Mouse (Mus musculus) liver, postnatal 0 days (tissue): Measurements from ENCODE around the gene H1foo. TPM values are rescaled to one million over a fixed set of nuclear protein-coding genes. Genes with fewer than 3 reads are reported as not detected.

Experiments
- ATAC-seq: fragments of 200-750 bp; cut with Nextera tagmentation; 2 replicates; pipeline ENCODE4 v1.8.0; 2017; ENCODE audit warnings: mild to moderate bottlenecking, moderate library complexity
- DNase-seq: peaks from one replicate; pipeline ENCODE4 v3.0.0-alpha.2; 2016
- H3K27ac ChIP-seq: fragments of 300-500 bp; sonication (generic); 2 replicates; pipeline ENCODE4 v1.5.1; 2014; ENCODE audit warnings: antibody characterized with exemption, moderate library complexity, mild to moderate bottlenecking, low read depth
- H3K27me3 ChIP-seq: fragments of 300-500 bp; sonication (generic); 2 replicates; pipeline ENCODE4 v1.6.1; 2014; ENCODE audit warnings: low read length, control low read depth, mixed read lengths; ENCODE audit not compliant: insufficient read depth
- H3K36me3 ChIP-seq: fragments of 300-500 bp; sonication (generic); replicated peaks from 2 replicates; pipeline ENCODE4 v1.6.1; 2014; ENCODE audit warnings: mild to moderate bottlenecking, control low read depth, low read length, moderate library complexity, mixed read lengths; ENCODE audit not compliant: insufficient read depth
- H3K4me1 ChIP-seq: fragments of 300-500 bp; sonication (generic); 2 replicates; pipeline ENCODE4 v1.6.1; 2014; ENCODE audit warnings: antibody characterized with exemption, mild to moderate bottlenecking, control low read depth; ENCODE audit not compliant: insufficient read depth
- H3K4me2 ChIP-seq: fragments of 300-500 bp; sonication (generic); 2 replicates; pipeline ENCODE4 v1.6.1; 2014; ENCODE audit warnings: low read depth, mild to moderate bottlenecking, low read length, moderate library complexity, mixed read lengths
- H3K4me3 ChIP-seq: fragments of 300-500 bp; sonication (generic); 2 replicates; pipeline ENCODE4 v1.5.1; 2014; ENCODE audit warnings: low read depth, low read length
- H3K9ac ChIP-seq: fragments of 300-500 bp; sonication (generic); replicated peaks from 2 replicates; pipeline ENCODE4 v1.6.1; 2014; ENCODE audit warnings: mild to moderate bottlenecking, moderate library complexity
- H3K9me3 ChIP-seq: fragments of 300-500 bp; sonication (generic); 2 replicates; pipeline ENCODE4 v1.6.1; 2016; ENCODE audit warnings: mild to moderate bottlenecking, control low read depth, low read length, mixed read lengths
- CTCF ChIP-seq: sonication (generic); IDR thresholded peaks from 2 replicates; pipeline ENCODE4 v1.5.1; 2016; ENCODE audit warnings: antibody characterized with exemption, low read depth
- EP300 ChIP-seq: IDR thresholded peaks from 2 replicates; pipeline ENCODE4 v1.6.1; 2016; ENCODE audit warnings: antibody characterized with exemption, low read depth, mild to moderate bottlenecking
- WGBS: fragments of 180-500 bp; shearing (Covaris S2); extraction: QIAGEN DNeasy Blood & Tissue Kit; methylation state at CpG from one replicate; pipeline ENCODE4 v1.1.7; 2014; ENCODE audit not compliant: insufficient replicate concordance; 5-methylcytosine and 5-hydroxymethylcytosine counted together
- polyA plus RNA-seq: library from polyadenylated mRNA; unstranded; fragments of >200 nt; fragmentation: Nextera tagmentation; extraction: Ambion mirVana; gene quantifications from 2 replicates; pipeline ENCODE4 v1.2.1, GENCODE M21; 2015

The H1foo gene
- polyA plus RNA-seq, 1 experiment from 2014 or later, result not detected

- H3K9me3 ChIP-seq, result no peaks in the 10 kb centered on the region
- no peak overlapping the region for H3K4me3 ChIP-seq
- no peak for TF ChIP-seq EP300
- no peak for TF ChIP-seq CTCF
- no peaks in the 10 kb centered on the region for H3K27me3 ChIP-seq
- H3K4me2 ChIP-seq, result no peak overlapping the region
- peaks cover 15% of the 10 kb centered on the region for H3K4me1 ChIP-seq
- ATAC-seq, result no peak
- WGBS, result 80% methylated on average over 16 of the region's 16 CpGs
- no peak overlapping the region for H3K27ac ChIP-seq
- H3K36me3 ChIP-seq, result no peaks in the 10 kb centered on the region; the same call in 1 of the 2 replicates
- no peak for DNase-seq
- no peak overlapping the region for H3K9ac ChIP-seq
Measured at GRCm38 (mm10) chr6:115973881-115974662, 29.3 kb downstream of the H1foo start.

DNA sequence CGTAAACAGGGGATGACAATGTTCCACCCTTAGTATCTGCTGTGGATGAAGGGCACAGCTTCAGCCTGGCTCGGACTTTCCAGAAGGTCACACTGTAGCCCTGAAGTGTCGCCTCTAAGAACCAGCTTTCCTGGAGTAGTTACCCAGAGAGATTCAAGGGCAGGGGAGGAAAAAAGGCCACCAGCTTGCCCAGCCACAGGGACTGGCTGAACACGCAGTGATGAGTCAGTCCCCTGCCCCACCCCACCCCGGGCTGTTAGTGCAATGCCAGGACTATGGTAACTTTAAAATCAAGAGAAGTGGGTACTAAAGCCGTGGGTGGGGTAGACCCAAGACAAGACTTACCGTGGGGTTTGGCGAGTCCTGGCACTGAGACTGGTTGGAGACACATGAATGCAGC lies 30.9 kb downstream of the H1foo start:
- TF ChIP-seq CTCF (no peak), EP300 (no peak)
- Histone ChIP-seq H3K27me3 (no peaks in the 10 kb centered on the region), H3K4me2 (no peak overlapping the region), H3K27ac (no peak overlapping the region), H3K4me3 (no peak overlapping the region), H3K36me3 (no peaks in the 10 kb centered on the region; the same call in 1 of the 2 replicates), H3K4me1 (peaks cover 15% of the 10 kb centered on the region), H3K9ac (no peak overlapping the region), H3K9me3 (no peaks in the 10 kb centered on the region)
- WGBS, result 79% methylated on average over 8 of the region's 8 CpGs
- DNase-seq (no peak), ATAC-seq (no peak)

GRCm38 (mm10) chr6:115977810-115978209 lies 33.1 kb downstream of the H1foo start:
- TF ChIP-seq CTCF (no peak), EP300 (no peak)
- no peak for ATAC-seq
- Histone ChIP-seq H3K4me1 (peaks cover 5% of the 10 kb centered on the region; the same call in 1 of the 2 replicates), H3K9ac (no peak overlapping the region), H3K4me2 (no peak overlapping the region), H3K27ac (no peak overlapping the region), H3K9me3 (no peaks in the 10 kb centered on the region), H3K4me3 (no peak overlapping the region), H3K36me3 (no peaks in the 10 kb centered on the region; the same call in 1 of the 2 replicates), H3K27me3 (no peaks in the 10 kb centered on the region)
- 71% methylated on average over 13 of the region's 15 CpGs for WGBS
- peak; percentile 42 for DNase-seq

- H3K4me2 ChIP-seq, result no peak overlapping the region
- H3K4me1 ChIP-seq, result 0 out of 2 replicates have a peak, but pooled peaks cover 2% of the 10 kb centered on the region
- no peak overlapping the region for H3K4me3 ChIP-seq
- H3K27me3 ChIP-seq, result no peaks in the 10 kb centered on the region
- no peak overlapping the region for H3K27ac ChIP-seq
- no peak for DNase-seq
- whole genome bisulfite sequencing, result 77% methylated on average over 8 of the region's 8 CpGs
- H3K9me3 ChIP-seq, result no peaks in the 10 kb centered on the region
- H3K9ac ChIP-seq, result no peak overlapping the region
- TF ChIP-seq CTCF (peak; percentile 42), EP300 (no peak)
- no peaks in the 10 kb centered on the region; the same call in 1 of the 2 replicates for H3K36me3 ChIP-seq
- no peak for ATAC-seq
Measured at GRCm38 (mm10) chr6:115978596-115978995, 33.9 kb downstream of the H1foo start.

GRCm38 (mm10) chr6:115982889-115983288 lies 38.2 kb downstream of the H1foo start:
- no peak for ATAC-seq
- no peaks in the 10 kb centered on the region for H3K36me3 ChIP-seq
- 59% methylated on average over 7 of the region's 7 CpGs for WGBS
- H3K27me3 ChIP-seq, result no peaks in the 10 kb centered on the region
- no peak overlapping the region for H3K27ac ChIP-seq
- H3K4me3 ChIP-seq, result no peak overlapping the region
- no peak for DNase-seq
- no peaks in the 10 kb centered on the region for H3K4me1 ChIP-seq
- H3K9ac ChIP-seq, result no peak overlapping the region
- H3K9me3 ChIP-seq, result no peaks in the 10 kb centered on the region
- no peak overlapping the region for H3K4me2 ChIP-seq
- TF ChIP-seq CTCF, result no peak
- no peak for TF ChIP-seq EP300

DNA sequence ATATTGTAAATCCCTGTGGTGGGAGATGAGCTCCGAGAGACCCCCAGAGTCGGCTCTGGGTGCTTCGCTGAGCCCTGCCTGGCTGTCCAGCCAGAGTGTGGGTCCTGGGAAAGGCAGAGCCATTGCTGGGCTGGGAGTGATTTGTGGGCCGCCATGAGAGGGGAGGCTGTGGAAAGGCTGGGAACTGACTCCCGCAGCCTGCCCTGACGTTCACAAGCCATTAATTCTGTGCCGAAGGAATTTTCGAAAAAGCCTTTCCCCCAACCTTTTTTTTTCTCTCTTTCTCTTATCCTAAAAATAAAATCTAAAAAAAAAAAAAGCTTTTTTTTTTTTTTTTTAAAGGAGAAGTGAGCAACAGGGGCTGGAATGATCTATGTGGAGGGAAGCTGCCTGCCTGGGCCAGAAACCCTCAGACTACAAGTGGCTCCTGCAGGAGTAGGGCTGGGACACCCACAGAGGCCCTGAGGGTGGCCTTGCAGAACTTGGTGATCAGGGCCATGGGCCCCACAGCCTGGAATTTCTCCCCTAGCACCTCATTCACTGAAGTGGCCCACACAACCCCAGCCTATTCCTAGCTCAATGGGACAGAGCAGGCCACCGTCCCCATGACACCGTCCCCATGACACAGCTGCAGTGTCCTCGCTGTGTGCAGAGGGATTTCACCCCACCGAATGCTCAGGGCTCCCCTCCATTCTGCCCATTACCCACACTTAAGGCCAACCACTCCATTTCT lies 38.7 kb downstream of the H1foo start:
- H3K4me1 ChIP-seq, result no peaks in the 10 kb centered on the region
- no peaks in the 10 kb centered on the region for H3K9me3 ChIP-seq
- no peak overlapping the region for H3K4me3 ChIP-seq
- H3K27ac ChIP-seq, result no peak overlapping the region
- no peaks in the 10 kb centered on the region for H3K36me3 ChIP-seq
- no peak for DNase-seq
- H3K27me3 ChIP-seq, result no peaks in the 10 kb centered on the region
- WGBS, result 76% methylated on average over 12 of the region's 12 CpGs
- TF ChIP-seq EP300, result no peak
- no peak for TF ChIP-seq CTCF
- no peak for ATAC-seq
- H3K4me2 ChIP-seq, result no peak overlapping the region
- H3K9ac ChIP-seq, result no peak overlapping the region
